Mouse (Mus musculus) gastrocnemius, adult 18-20 months (tissue): ENCODE measurements around the gene Atp5mpl. TPM values are rescaled to one million over a fixed set of nuclear protein-coding genes. Genes with fewer than 3 reads are reported as not detected.

ENCODE experiments used
- DNase-seq: peaks from one replicate; pipeline ENCODE4 v3.0.0; 2021; ENCODE audit warnings: low spot score
- total RNA-seq, 2 experiments: library from RNA; stranded (reverse); gene quantifications; 2 replicates each; pipeline ENCODE4 v1.2.3; 2021

Gene Atp5mpl
- total RNA-seq, 2 experiments from 2014 or later, result 702 to 761 TPM

DNA sequence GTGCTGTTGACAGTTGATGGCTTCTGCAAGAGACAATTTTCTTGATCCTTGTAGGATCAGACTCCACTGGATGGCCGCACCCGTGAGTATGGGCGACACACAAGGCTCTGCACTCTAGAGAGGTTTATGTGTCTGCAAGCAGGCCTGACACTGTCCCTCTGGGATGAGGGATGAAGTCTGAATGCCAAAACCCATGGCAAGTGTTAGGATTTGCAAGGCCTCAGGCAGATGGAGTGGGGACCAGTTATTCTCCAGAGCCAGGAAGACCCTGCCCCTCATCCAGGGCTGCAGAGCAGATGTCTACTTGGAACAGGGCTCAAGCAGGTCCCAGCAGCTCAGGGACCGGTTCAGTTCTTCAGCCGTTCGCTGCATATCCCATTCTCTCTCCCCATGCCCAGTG lies 51.0 kb downstream of the Atp5mpl start:
- no peak for DNase-seq

DNA sequence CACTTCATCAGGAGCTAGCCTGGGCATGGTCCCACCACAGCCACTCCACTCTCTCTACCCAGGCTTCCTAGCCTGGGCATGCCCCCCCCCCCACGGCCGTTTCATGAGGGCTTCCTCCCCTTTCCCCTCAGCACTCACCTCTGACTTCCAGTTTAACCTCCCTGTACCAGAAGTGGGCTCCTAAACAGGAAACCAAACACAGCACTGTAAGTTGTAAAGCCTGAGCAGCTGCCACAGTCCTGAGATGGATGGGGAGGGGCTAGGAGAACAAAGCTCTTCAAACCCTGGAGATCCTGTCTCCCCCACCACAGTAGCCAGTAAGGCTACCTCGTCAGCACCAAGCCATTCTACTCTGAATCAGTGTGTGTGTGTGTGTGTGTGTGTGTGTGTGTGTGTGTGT lies 52.7 kb downstream of the Atp5mpl start:
- no peak for DNase-seq

DNA sequence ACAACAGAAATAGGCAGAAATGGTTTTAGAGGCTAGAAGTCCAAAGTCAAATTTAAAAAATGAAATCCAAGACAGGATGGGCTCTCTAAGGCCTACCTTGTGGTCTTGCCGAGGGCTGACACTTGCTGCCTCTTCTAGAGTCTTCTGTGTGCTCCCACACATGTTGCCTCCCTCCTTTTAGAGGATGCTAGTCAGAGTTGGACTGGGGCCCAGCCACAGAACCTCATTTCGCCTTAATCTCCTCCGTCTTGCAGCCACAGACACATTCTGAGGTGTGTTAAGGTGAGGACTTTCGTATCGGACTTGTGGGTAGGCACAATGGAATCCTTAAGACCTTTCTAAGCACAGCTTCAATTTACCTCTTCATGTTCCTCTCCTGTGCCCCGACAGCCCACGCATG lies 54.0 kb downstream of the Atp5mpl start:
- DNase-seq, result no peak

DNA sequence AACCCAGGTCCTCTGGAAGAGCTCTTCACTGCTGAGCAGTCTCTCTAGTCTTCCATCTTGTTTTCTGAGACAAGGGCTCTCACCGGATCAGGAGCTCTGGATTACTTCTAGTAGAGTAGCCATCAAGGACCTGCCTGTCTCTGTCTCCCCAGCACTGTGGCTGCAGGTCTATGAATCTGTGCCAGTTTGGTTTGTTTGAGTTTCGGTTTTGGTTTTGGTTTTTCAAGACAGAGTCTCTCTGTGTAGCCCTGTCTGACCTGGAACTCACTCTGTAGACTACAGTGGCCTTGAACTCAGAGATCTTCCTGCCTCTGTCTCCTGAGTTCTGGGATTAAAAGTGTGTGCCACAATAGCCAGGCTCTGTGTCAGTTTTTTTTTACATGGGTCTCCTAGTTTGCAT lies 55.0 kb downstream of the Atp5mpl start:
- no peak for DNase-seq

Other genes with a start within 250 kb of the Atp5mpl start
- 10 to 100 TPM; 59.1 to 60.1 TPM for gene Klc1, start 208.1 kb downstream of the Atp5mpl start, total RNA-seq
- under 1 TPM; 0.31 to 0.32 TPM for gene Xrcc3, start 153.1 kb downstream of the Atp5mpl start, total RNA-seq
- gene Zfyve21, start 152.8 kb downstream of the Atp5mpl start, total RNA-seq, result 10 to 100 TPM; 13.6 to 15.8 TPM
- 1 to 10 TPM; 7.3 to 9.1 TPM for gene Ppp1r13b, start 58.9 kb downstream of the Atp5mpl start, total RNA-seq
- gene Tdrd9, start 4.6 kb upstream of the Atp5mpl start, total RNA-seq, result under 1 TPM in 1 of 2 experiments, not detected in 1; 0.59 TPM
- not detected for gene Rd3l, start 14.3 kb upstream of the Atp5mpl start, total RNA-seq
- gene Aspg, start 139.7 kb upstream of the Atp5mpl start, total RNA-seq, result not detected
- gene Kif26a, start 179.2 kb upstream of the Atp5mpl start, total RNA-seq, result 1 to 10 TPM; 2.7 to 4.5 TPM